Mouse (Mus musculus): ENCODE measurements around the gene Eif2d.
"Not testable (repeated sequence)": the region's sequence is repeated elsewhere in the genome, so short reads cannot be mapped to it uniquely, and the experiment has no call there.

DNA sequence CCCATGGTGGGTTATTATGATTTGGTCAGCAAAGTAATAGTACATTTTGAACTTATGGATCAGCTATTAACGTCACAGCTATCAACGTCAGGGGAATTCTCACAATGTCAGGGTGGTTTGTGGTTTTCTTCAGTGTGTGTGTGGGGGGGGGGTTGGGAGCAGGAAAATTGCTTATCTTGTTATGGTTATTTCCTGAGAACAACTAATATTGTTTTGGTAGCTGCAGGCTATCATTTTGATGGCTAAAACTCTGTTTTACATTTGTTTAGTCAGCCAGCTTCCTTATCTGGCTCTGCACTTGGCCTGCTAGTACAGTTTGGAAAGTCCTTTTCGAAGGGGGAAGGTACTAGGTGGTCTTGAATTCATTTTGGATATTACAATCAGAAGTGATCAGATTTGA lies 7.8 kb upstream of the Eif2d start:
- TF ChIP-seq POLR2A, CTCF (IDR thresholded peaks at IDR 0.05; ENCODE audit: insufficient read depth, low read depth, low read length): not testable (repeated sequence)
